Mouse (Mus musculus): Measurements from ENCODE around the gene Rel. TPM values are rescaled to one million over a fixed set of nuclear protein-coding genes. Genes with fewer than 3 reads are reported as not detected.

Rel gene
- polyA plus RNA-seq, 1 experiment from 2014 or later, result 0.59 TPM

DNA sequence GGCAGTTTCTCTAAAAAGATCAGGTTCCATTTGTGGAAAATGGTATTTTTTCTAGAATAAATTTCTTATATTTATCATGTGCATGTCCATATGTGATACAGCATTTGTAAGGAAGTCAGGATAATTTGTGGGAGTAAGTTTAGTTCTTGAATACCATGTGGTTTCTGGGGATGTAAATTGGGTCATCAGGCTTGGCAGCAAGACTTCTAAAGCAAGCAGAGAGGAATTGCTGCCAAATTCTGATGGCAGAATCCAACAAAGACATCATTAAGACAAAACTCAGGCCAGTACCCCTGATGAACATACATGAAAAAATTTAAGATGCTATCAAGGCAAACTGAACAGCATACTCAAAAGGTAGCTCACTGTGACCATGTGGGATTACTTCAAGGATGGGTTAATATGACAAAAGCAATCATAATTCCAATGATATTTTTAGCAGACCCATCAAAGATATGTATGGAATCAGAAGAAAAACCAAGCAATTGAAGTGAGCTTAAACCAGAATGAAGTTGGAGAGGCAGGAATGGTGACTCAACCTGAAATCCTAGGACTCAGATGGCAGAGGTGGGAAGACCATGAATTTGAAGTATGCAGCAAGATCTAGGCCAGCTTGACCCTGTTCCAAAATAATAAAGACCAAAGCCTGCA lies 34.8 kb downstream of the Rel start:
- peaks cover 29% of the 10 kb centered on the region for H3K36me3 ChIP-seq
- no peak for DNase-seq (ENCODE audit: low spot score)
- H3K4me3 ChIP-seq, result no peak overlapping the region
- H3K27me3 ChIP-seq (ENCODE audit: low read depth, poor library complexity, severe bottlenecking), result no peaks in the 10 kb centered on the region
- H3K27ac ChIP-seq (replicated peaks), result no peak overlapping the region
- no peaks in the 10 kb centered on the region for H3K4me1 ChIP-seq
- H3K9me3 ChIP-seq (replicated peaks), result no peaks in the 10 kb centered on the region

DNA sequence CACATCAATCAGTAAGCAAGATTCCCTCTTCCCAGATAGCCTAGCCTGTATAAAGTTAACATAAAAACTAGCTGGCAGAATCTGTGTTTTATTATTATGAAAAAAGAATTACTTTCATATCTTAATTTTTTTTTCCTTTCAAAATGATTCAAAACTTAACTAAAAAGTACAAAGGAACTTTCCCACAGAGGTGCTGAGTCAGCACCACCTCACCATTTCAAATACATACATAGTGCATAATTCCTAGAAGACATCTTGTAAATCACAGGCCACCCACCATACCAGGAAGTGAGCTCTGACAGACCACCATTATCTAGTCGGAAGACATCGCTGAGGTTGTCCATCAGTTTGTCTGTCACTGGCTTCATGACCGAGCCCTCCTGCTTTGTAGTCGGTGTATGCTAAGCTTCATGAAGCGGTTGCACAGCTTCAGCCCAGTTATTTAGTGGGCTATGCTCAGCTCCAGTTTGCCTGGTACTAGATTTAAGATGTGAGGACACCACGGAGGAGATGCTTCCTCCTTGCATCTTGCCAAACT lies 36.0 kb downstream of the Rel start:
- WGBS, result 95% methylated on average over 6 of the region's 6 CpGs
- Histone ChIP-seq H3K27ac (replicated peaks) (no peak overlapping the region), H3K9me3 (replicated peaks) (no peaks in the 10 kb centered on the region), H3K4me1 (no peaks in the 10 kb centered on the region), H3K4me3 (no peak overlapping the region), H3K27me3 (ENCODE audit: low read depth, poor library complexity, severe bottlenecking) (no peaks in the 10 kb centered on the region), H3K36me3 (peaks cover 41% of the 10 kb centered on the region)
- DNase-seq (ENCODE audit: low spot score), result no peak

DNA sequence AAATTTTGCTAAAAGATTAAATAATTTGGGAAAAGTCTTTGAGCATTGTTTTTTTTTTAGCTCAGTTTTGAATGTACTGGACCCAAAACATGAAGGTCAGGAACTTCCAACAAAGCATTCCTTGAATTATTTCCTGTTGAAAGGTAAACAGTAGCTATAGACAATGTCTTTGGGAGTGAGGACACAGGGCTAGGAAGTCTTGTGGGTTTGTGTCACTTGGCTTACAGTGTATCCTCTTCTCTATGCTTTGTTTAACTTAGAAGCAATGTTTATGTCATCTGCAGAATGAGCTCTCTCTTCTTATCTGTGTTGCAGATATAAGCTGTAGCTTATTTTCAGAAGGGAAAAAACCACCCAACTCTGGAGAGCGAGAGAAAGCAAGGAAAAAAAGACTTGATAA lies 37.9 kb downstream of the Rel start:
- H3K36me3 ChIP-seq, result peaks cover 57% of the 10 kb centered on the region
- no peaks in the 10 kb centered on the region for H3K9me3 ChIP-seq (replicated peaks)
- WGBS, result 81% methylated on average over 1 of the region's 1 CpGs
- DNase-seq (ENCODE audit: low spot score), result no peak
- H3K4me3 ChIP-seq, result no peak overlapping the region
- no peak overlapping the region for H3K27ac ChIP-seq (replicated peaks)
- no peaks in the 10 kb centered on the region for H3K27me3 ChIP-seq (ENCODE audit: low read depth, poor library complexity, severe bottlenecking)
- H3K4me1 ChIP-seq, result no peaks in the 10 kb centered on the region

DNA sequence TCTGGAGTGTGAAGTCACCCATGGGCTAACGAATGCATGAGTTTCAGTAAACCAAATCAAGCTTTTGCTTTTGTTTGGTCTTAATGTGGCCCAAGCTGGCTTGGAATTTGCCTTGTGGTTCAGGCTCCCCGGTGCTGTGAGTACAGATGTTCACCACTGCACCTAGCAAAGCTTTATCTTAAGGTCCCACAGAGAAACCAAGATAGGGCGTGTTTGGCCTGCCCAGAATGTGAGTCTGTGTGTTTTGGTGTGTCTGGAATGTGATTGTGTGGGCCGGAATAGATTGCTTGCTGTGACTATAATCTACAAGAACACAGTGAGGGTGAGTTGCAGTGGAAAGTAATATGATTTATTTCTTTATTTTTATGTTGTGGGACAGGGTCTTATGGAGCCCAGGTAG lies 40.6 kb downstream of the Rel start:
- Histone ChIP-seq H3K27ac (replicated peaks) (no peak overlapping the region), H3K4me1 (no peaks in the 10 kb centered on the region), H3K9me3 (replicated peaks) (no peaks in the 10 kb centered on the region), H3K27me3 (ENCODE audit: low read depth, poor library complexity, severe bottlenecking) (no peaks in the 10 kb centered on the region), H3K36me3 (peaks cover 84% of the 10 kb centered on the region), H3K4me3 (no peak overlapping the region)
- 89% methylated on average over 4 of the region's 4 CpGs for WGBS
- DNase-seq (ENCODE audit: low spot score), result no peak

DNA sequence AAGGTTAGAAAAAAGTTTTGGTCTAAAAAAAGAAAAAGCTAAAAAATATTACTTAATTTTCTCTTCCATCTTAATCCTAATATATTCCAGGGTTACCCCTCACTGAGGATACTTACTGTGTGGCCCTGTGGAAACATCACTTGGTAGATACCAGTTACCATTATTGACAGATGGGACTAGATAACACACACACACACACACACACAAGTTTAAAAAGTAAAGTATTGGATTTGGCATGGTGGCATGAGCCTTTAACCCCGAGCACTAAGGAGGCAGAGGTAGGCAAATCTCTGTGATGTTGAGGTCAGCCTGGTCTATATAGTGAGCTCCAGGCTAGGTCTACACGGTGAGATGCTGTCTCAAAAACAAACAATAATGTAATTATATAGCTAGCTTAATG lies 42.6 kb downstream of the Rel start:
- 91% methylated on average over 2 of the region's 2 CpGs for WGBS
- Histone ChIP-seq H3K4me3 (no peak overlapping the region), H3K4me1 (no peaks in the 10 kb centered on the region), H3K9me3 (replicated peaks) (no peaks in the 10 kb centered on the region), H3K27ac (replicated peaks) (no peak overlapping the region), H3K27me3 (ENCODE audit: low read depth, poor library complexity, severe bottlenecking) (no peaks in the 10 kb centered on the region), H3K36me3 (peaks cover 88% of the 10 kb centered on the region)
- DNase-seq (ENCODE audit: low spot score), result no peak

DNA sequence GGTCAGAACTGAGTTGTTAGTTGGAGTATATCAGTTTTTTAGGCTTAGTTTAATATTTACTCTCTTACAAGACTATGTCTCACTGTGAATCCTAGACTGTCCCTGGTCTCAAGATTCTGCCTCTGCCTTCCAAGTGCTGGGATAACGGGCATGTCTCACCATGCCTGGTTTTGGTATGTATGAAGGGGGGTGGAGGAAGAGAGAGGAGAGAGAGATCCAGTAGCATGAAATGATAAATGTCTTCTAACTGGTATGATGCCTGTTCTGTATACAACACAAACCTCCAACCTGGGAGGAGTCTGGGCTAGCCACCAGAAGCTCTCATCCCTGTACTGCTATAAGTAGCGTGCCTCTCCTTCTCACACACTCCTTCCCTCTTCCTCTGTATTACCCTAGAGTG lies 44.3 kb downstream of the Rel start:
- peaks cover 93% of the 10 kb centered on the region for H3K36me3 ChIP-seq
- no peak for DNase-seq (ENCODE audit: low spot score)
- 92% methylated on average over 2 of the region's 2 CpGs for WGBS
- H3K4me3 ChIP-seq, result no peak overlapping the region
- H3K27ac ChIP-seq (replicated peaks), result no peak overlapping the region
- H3K27me3 ChIP-seq (ENCODE audit: low read depth, poor library complexity, severe bottlenecking), result no peaks in the 10 kb centered on the region
- H3K9me3 ChIP-seq (replicated peaks), result no peaks in the 10 kb centered on the region
- H3K4me1 ChIP-seq, result peaks cover 7% of the 10 kb centered on the region

DNA sequence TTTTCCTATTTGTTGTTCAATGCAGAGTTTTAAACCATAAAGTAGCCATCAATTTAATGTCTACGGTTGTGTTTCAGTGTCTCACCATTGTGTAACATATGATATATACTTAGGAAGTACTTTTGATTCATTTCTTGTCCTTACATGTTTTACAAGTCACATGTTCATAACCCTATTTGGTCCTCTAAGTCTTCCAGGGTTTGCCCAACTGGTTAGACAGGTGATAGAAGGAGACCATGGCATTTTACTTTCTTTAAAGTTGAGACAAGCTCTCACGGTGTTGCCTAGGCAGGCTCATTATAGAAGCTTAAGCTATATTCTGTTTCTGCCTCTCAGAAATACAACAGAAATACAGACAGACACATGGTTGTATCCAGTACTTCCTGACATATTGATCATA lies 44.9 kb downstream of the Rel start:
- no peak for DNase-seq (ENCODE audit: low spot score)
- no peaks in the 10 kb centered on the region for H3K27me3 ChIP-seq (ENCODE audit: low read depth, poor library complexity, severe bottlenecking)
- no peaks in the 10 kb centered on the region for H3K9me3 ChIP-seq (replicated peaks)
- H3K27ac ChIP-seq (replicated peaks), result no peak overlapping the region
- no peak overlapping the region for H3K4me3 ChIP-seq
- peaks cover 93% of the 10 kb centered on the region for H3K36me3 ChIP-seq
- H3K4me1 ChIP-seq, result peaks cover 7% of the 10 kb centered on the region
- WGBS, result 98% methylated on average over 2 of the region's 2 CpGs

DNA sequence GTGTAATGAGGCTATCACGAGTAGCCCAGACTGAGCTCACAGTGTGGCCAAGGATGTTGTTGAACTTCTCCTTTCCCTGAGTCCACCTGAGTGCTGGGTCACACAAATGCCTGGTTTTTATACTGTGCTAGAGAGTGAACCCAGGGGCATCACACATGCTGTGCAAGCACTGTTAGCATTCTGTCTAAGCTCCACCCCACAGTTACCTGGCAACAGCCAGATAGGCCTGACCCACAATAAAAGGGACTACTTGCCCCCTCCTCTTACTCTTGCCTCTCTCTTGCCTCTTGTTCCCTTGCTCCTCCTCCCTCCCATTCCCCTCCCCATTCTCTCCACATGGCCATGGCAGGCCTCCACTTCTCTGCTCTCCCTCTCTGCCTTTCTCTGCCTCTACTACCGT lies 48.4 kb downstream of the Rel start:
- Histone ChIP-seq H3K4me1 (peaks cover 7% of the 10 kb centered on the region), H3K27ac (replicated peaks) (no peak overlapping the region), H3K9me3 (replicated peaks) (no peaks in the 10 kb centered on the region), H3K4me3 (no peak overlapping the region), H3K36me3 (peaks cover 96% of the 10 kb centered on the region), H3K27me3 (ENCODE audit: low read depth, poor library complexity, severe bottlenecking) (no peaks in the 10 kb centered on the region)
- no peak for DNase-seq (ENCODE audit: low spot score)
- 21% methylated on average over 2 of the region's 2 CpGs for WGBS

DNA sequence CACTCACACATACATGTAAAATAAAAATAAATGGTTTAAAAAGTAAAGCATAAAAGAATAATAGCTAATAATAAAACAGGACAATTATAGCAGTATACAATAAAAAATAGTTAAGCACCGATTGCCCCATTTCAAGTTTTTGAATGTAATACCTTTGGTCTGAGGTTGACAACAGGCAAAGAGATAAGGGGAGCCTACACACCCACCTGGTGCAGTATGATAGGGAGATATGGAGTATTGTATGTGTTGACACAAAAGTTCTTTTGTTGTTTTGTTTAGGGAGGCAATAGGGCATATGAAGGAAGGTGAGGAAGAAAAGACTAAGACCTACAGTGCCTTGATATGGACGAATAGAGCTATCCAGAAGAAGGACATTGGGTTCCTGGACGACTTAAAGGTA lies 50.9 kb downstream of the Rel start:
- Histone ChIP-seq H3K27ac (replicated peaks) (no peak overlapping the region), H3K27me3 (ENCODE audit: low read depth, poor library complexity, severe bottlenecking) (no peaks in the 10 kb centered on the region), H3K4me1 (peaks cover 7% of the 10 kb centered on the region), H3K4me3 (no peak overlapping the region), H3K9me3 (replicated peaks) (no peaks in the 10 kb centered on the region), H3K36me3 (peaks cover 95% of the 10 kb centered on the region)
- WGBS, result 90% methylated on average over 3 of the region's 3 CpGs
- no peak for DNase-seq (ENCODE audit: low spot score)

DNA sequence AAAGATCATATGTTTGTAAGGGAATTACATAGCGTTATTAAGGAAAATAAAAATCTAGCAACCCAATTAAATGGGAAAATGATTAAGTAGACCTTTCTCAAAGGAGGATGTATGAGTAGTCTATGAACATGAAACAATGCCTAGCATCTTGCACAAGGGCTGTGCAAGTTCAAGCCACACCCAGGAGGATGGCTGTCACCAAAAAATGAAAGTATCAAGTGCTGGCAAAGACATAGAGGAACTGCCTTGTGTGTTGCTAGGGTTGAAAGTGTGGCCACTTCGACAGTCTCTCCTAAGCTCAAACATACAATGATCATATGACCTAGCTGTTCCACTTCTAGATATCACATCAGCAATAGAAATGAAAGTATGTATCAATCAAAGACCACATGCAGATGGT lies 51.9 kb downstream of the Rel start:
- DNase-seq (ENCODE audit: low spot score), result no peak
- Histone ChIP-seq H3K4me1 (peaks cover 7% of the 10 kb centered on the region), H3K36me3 (peaks cover 97% of the 10 kb centered on the region), H3K27ac (replicated peaks) (no peak overlapping the region), H3K27me3 (ENCODE audit: low read depth, poor library complexity, severe bottlenecking) (no peaks in the 10 kb centered on the region), H3K9me3 (replicated peaks) (no peaks in the 10 kb centered on the region), H3K4me3 (no peak overlapping the region)
- WGBS, result 93% methylated on average over 2 of the region's 2 CpGs

DNA sequence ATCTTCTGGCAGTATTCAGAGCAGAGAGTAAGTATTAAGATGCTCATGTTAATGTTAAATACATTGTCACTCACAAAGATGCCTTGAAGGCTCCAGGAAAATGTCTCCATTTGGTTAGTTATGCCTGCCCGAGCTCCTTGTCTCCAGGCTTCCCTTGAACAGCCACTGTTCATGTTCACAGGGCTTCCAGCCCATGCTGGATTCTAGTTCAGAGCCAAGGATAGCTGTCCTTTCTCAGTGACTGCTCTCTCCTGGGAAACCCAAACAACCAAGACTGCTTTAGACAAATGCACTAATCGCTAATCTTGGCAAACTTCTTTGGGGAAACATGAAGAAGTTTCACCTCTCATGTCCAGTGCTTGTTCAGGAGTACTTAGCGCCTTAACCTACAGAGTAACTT lies 58.5 kb downstream of the Rel start:
- 93% methylated on average over 3 of the region's 3 CpGs for WGBS
- H3K27me3 ChIP-seq (ENCODE audit: low read depth, poor library complexity, severe bottlenecking), result no peaks in the 10 kb centered on the region
- H3K4me1 ChIP-seq, result no peaks in the 10 kb centered on the region
- no peak overlapping the region for H3K27ac ChIP-seq (replicated peaks)
- H3K36me3 ChIP-seq, result peaks cover 96% of the 10 kb centered on the region
- H3K9me3 ChIP-seq (replicated peaks), result no peaks in the 10 kb centered on the region
- no peak for DNase-seq (ENCODE audit: low spot score)
- H3K4me3 ChIP-seq, result no peak overlapping the region

DNA sequence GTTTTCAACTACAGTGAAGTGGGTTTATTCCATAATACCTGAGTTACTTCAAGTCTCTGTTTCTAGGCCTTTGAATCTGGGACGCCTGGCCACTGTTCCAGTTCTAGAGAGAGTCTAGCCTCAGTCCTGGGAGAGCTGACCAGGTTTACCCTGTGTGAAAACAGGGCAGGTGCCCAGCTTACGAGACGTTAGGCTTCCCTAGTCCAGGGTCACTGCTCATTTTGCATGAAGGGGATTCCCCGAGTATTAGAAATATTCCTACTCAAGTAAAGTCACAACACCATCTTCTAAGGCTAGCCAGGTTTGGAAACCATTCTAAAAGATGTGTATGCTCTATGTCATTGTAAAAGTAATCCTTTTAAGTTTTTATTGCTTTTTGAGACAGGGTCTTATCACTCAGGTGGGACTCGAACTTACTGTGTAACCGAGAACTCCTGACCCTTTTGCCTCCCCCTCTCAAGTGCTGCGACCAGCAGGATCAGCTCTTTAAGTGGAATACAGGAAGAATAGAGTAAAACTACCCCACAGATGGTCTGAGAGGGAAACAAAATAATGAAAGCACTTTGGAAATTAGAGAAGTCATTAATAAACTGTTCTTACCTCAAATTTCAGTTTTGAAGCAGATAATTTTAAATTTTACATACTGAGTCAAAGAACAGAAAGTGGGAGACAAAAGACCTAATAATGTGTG lies 66.0 kb downstream of the Rel start:
- Histone ChIP-seq H3K4me3 (no peak overlapping the region), H3K9me3 (replicated peaks) (no peaks in the 10 kb centered on the region), H3K36me3 (peaks cover 60% of the 10 kb centered on the region), H3K27me3 (ENCODE audit: low read depth, poor library complexity, severe bottlenecking) (no peaks in the 10 kb centered on the region), H3K27ac (replicated peaks) (no peak overlapping the region), H3K4me1 (peaks cover 4% of the 10 kb centered on the region; the same call in 1 of the 2 replicates)
- DNase-seq (ENCODE audit: low spot score), result no peak
- WGBS, result 90% methylated on average over 7 of the region's 7 CpGs

DNA sequence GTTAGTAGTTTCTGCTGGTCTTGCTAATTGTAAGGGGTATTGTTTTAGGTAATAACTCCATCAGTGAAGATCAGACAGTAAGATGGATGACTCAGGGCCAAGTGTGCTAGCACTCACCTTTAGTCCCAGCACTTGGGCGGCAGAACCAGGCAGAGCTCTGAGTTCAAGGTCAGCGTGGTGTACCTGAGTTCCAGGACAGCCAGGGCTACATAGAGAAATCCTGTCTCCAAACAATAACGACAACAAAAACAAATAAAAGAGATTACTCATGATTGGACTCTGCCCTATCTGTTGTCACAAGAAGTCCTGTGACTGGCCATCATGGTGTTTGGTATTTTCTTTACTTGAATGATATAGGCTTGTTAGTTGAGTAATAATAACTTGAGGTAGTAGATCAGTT lies 68.9 kb downstream of the Rel start:
- no peak for DNase-seq (ENCODE audit: low spot score)
- WGBS, result 92% methylated on average over 3 of the region's 3 CpGs

More for the DNA sequence above, 68.9 kb downstream of the Rel start:
- Histone ChIP-seq H3K27me3 (ENCODE audit: low read depth, poor library complexity, severe bottlenecking) (no peaks in the 10 kb centered on the region), H3K4me1 (peaks cover 4% of the 10 kb centered on the region; the same call in 1 of the 2 replicates), H3K36me3 (peaks cover 34% of the 10 kb centered on the region), H3K4me3 (no peak overlapping the region), H3K9me3 (replicated peaks) (no peaks in the 10 kb centered on the region), H3K27ac (replicated peaks) (no peak overlapping the region)

All from midbrain, embryonic 10.5 days (tissue).